Mouse (Mus musculus): Measurements from ENCODE around the gene Spint2. TPM values are rescaled to one million over a fixed set of nuclear protein-coding genes. Genes with fewer than 3 reads are reported as not detected.
A peak's percentile ranks its signal among the peaks of the same experiment; 100 is the strongest.
"Not testable (repeated sequence)": the region's sequence is repeated elsewhere in the genome, so short reads cannot be mapped to it uniquely, and the experiment has no call there.

Spint2 gene
- polyA plus RNA-seq, 1 experiment from 2014 or later = 522 TPM

DNA sequence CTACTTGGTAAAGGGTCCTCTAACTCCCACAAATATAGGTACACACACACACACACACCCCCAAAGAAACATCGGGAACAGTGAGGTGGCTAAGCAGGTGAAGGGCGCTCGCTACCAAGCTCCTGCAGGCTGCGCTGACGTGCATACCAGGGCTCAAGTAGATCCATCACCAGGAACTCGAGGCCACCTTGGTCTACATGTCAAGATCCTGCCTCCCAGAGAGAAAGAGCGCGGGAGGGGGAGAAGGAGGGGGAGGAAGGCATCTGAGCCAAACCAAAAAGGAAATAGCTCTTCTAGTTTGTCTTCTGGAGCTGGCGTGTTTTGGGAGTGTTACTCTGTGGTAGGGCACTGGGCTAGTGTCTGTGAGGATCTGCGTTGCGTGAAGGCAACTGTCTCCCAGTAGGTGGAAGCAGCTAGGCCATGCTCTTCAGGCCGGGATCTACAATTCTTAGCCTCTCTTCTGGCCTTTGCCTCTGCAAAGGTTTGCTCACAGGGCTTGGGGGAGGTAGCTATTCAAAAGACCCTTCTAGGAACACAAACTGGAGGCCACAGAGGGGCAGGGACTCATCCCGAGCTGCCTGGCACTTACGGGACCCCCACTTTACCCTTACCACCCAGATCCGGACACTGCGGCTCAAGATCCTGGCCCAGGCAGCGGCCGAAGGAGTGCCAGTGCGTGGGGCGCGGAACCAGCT lies 34.9 kb downstream of the Spint2 start:
- H3K27ac ChIP-seq (ENCODE audit: low read depth) = no peak overlapping the region
- H3K36me3 ChIP-seq (ENCODE audit: control insufficient read depth, insufficient read depth, low read length) = peaks cover 12% of the 10 kb centered on the region
- peak overlapping the region; percentile 20; the same call in 1 of the 2 replicates for H3K9ac ChIP-seq (ENCODE audit: low read length)
- no peaks in the 10 kb centered on the region for H3K27me3 ChIP-seq (replicated peaks; ENCODE audit: control insufficient read depth, insufficient read depth, low read length)
- DNase-seq (ENCODE audit: low spot score) (no peak), ATAC-seq (replicated peaks; ENCODE audit: low FRiP score, low TSS enrichment, low read depth) (no peak)
- 77% methylated on average over 21 of the region's 21 CpGs for WGBS
- H3K4me1 ChIP-seq (replicated peaks; ENCODE audit: control insufficient read depth, insufficient read depth, low read length) = peaks cover 24% of the 10 kb centered on the region
- peak overlapping the region; percentile 41 for H3K4me3 ChIP-seq (ENCODE audit: low read depth, low read length)
- H3K9me3 ChIP-seq (ENCODE audit: control insufficient read depth, low read length) = no peaks in the 10 kb centered on the region
- peak overlapping the region; percentile 49 for H3K4me2 ChIP-seq (ENCODE audit: low read length)

- ATAC-seq (replicated peaks; ENCODE audit: low FRiP score, low TSS enrichment, low read depth) (no peak), DNase-seq (ENCODE audit: low spot score) (no peak)
- WGBS = 63% methylated on average over 5 of the region's 5 CpGs
- H3K27me3 ChIP-seq (replicated peaks; ENCODE audit: control insufficient read depth, insufficient read depth, low read length) = no peaks in the 10 kb centered on the region
- no peak overlapping the region for H3K9ac ChIP-seq (ENCODE audit: low read length)
- H3K27ac ChIP-seq (ENCODE audit: low read depth) = no peak overlapping the region
- H3K4me1 ChIP-seq (replicated peaks; ENCODE audit: control insufficient read depth, insufficient read depth, low read length) = peaks cover 24% of the 10 kb centered on the region
- no peak overlapping the region for H3K4me3 ChIP-seq (ENCODE audit: low read depth, low read length)
- H3K9me3 ChIP-seq (ENCODE audit: control insufficient read depth, low read length) = no peaks in the 10 kb centered on the region
- H3K36me3 ChIP-seq (ENCODE audit: control insufficient read depth, insufficient read depth, low read length) = peaks cover 12% of the 10 kb centered on the region
- H3K4me2 ChIP-seq (ENCODE audit: low read length) = no peak overlapping the region
Measured at GRCm38 (mm10) chr7:29246015-29246414, 35.7 kb downstream of the Spint2 start.

DNA sequence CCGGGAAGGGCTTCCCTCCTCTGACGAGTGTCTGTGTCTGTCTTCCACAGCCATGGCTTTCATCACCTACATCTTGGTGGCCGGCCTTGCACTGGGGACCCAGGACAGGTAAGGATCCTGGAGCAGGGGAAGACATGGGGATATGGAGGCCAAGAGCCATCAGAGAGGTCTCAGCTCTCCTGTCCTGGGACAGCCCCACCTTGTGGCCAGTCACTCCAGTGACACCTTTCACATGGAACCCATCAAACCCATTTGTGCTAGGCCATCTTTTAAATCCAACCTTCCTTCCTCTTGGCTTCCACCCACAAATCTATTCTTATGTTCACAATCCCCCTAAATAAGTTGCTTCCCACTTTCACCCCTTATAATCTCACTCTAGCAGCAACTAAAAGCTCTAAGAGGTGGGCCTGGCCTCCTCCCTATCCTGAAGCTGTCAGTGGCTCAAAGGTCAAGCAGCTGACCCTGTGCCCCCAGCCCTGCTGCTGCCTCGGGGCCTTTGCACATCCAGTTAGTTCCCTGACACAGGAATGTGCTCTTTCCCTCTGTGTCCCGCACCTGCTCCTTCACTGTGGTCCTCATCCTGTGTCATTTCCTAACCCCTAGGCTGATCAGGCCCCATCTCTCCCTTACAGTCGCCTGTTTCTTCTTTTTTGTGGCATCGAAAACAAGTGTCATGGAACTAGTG lies 36.8 kb downstream of the Spint2 start:
- Histone ChIP-seq H3K9ac (ENCODE audit: low read length) (no peak overlapping the region), H3K27me3 (replicated peaks; ENCODE audit: control insufficient read depth, insufficient read depth, low read length) (no peaks in the 10 kb centered on the region), H3K4me2 (ENCODE audit: low read length) (no peak overlapping the region), H3K4me3 (ENCODE audit: low read depth, low read length) (no peak overlapping the region), H3K4me1 (replicated peaks; ENCODE audit: control insufficient read depth, insufficient read depth, low read length) (peaks cover 24% of the 10 kb centered on the region), H3K9me3 (ENCODE audit: control insufficient read depth, low read length) (no peaks in the 10 kb centered on the region), H3K27ac (ENCODE audit: low read depth) (no peak overlapping the region), H3K36me3 (ENCODE audit: control insufficient read depth, insufficient read depth, low read length) (peaks cover 12% of the 10 kb centered on the region)
- ATAC-seq (replicated peaks; ENCODE audit: low FRiP score, low TSS enrichment, low read depth) (no peak), DNase-seq (ENCODE audit: low spot score) (no peak)
- 77% methylated on average over 7 of the region's 7 CpGs for WGBS

- no peaks in the 10 kb centered on the region for H3K9me3 ChIP-seq (ENCODE audit: control insufficient read depth, low read length)
- H3K4me3 ChIP-seq (ENCODE audit: low read depth, low read length) = peak within 1 kb of the TSS; percentile 58
- 0 out of 2 replicates have a peak, but pooled peaks cover 1% of the 10 kb centered on the region for H3K27me3 ChIP-seq (replicated peaks; ENCODE audit: control insufficient read depth, insufficient read depth, low read length)
- peak within 1 kb of the TSS; percentile 57 for H3K9ac ChIP-seq (ENCODE audit: low read length)
- DNase-seq (ENCODE audit: low spot score) (peak; percentile 98), ATAC-seq (replicated peaks; ENCODE audit: low FRiP score, low TSS enrichment, low read depth) (peak; percentile 94)
- peak within 1 kb of the TSS; percentile 80 for H3K4me2 ChIP-seq (ENCODE audit: low read length)
- under 1% methylated on average over 60 of the region's 60 CpGs for WGBS
- H3K4me1 ChIP-seq (replicated peaks; ENCODE audit: control insufficient read depth, insufficient read depth, low read length) = peaks cover 10% of the 10 kb centered on the region
- H3K36me3 ChIP-seq (ENCODE audit: control insufficient read depth, insufficient read depth, low read length) = no peaks in the 10 kb centered on the region
- peak within 1 kb of the TSS; percentile 91 for H3K27ac ChIP-seq (ENCODE audit: low read depth)
Measured at GRCm38 (mm10) chr7:29238019-29238967, 43.4 kb downstream of the Spint2 start, which contains the start of gene Yif1b. TSS of gene Yif1b (plus strand) at chr7:29238329.

DNA sequence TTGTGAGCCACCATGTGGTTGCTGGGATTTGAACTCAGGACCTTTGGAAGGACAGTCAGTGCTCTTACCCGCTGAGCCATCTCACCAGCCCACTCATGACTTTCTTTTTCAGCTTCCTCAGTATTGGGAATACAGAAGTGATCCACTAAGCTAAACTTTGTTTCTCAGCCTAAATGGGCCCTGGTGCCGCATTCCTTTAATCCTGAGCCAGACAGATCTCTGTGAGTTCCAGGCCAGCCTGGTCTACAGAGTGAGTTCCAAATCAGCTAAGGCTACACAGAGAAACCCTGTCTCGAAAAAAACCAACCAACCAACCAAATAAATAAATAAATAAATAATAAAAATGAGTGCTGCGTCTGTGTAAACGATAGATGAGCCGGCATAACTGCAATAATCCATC lies 44.1 kb downstream of the Spint2 start:
- H3K9me3 ChIP-seq (ENCODE audit: control insufficient read depth, low read length); DNase-seq (ENCODE audit: low spot score); H3K4me1 ChIP-seq (replicated peaks; ENCODE audit: control insufficient read depth, insufficient read depth, low read length); H3K27me3 ChIP-seq (replicated peaks; ENCODE audit: control insufficient read depth, insufficient read depth, low read length); H3K36me3 ChIP-seq (ENCODE audit: control insufficient read depth, insufficient read depth, low read length): not testable (repeated sequence)
- Histone ChIP-seq H3K4me3 (ENCODE audit: low read depth, low read length) (peak overlapping the region; percentile 58), H3K27ac (ENCODE audit: low read depth) (peak overlapping the region; percentile 91), H3K9ac (ENCODE audit: low read length) (peak overlapping the region; percentile 50), H3K4me2 (ENCODE audit: low read length) (peak overlapping the region; percentile 80)
- peak; percentile 22; the same call in 1 of the 2 replicates for ATAC-seq (replicated peaks; ENCODE audit: low FRiP score, low TSS enrichment, low read depth)
- WGBS = 31% methylated on average over 6 of the region's 6 CpGs

- H3K27me3 ChIP-seq (replicated peaks; ENCODE audit: control insufficient read depth, insufficient read depth, low read length) = peaks cover 9% of the 10 kb centered on the region
- no peaks in the 10 kb centered on the region for H3K36me3 ChIP-seq (ENCODE audit: control insufficient read depth, insufficient read depth, low read length)
- H3K27ac ChIP-seq (ENCODE audit: low read depth) = no peak overlapping the region
- peaks cover 10% of the 10 kb centered on the region for H3K4me1 ChIP-seq (replicated peaks; ENCODE audit: control insufficient read depth, insufficient read depth, low read length)
- H3K9me3 ChIP-seq (ENCODE audit: control insufficient read depth, low read length) = no peaks in the 10 kb centered on the region
- ATAC-seq (replicated peaks; ENCODE audit: low FRiP score, low TSS enrichment, low read depth) (no peak), DNase-seq (ENCODE audit: low spot score) (no peak)
- 76% methylated on average over 4 of the region's 4 CpGs for WGBS
- H3K4me3 ChIP-seq (ENCODE audit: low read depth, low read length) = no peak overlapping the region
- H3K9ac ChIP-seq (ENCODE audit: low read length) = no peak overlapping the region
- no peak overlapping the region for H3K4me2 ChIP-seq (ENCODE audit: low read length)
Measured at GRCm38 (mm10) chr7:29236593-29236992, 45.1 kb downstream of the Spint2 start.

DNA sequence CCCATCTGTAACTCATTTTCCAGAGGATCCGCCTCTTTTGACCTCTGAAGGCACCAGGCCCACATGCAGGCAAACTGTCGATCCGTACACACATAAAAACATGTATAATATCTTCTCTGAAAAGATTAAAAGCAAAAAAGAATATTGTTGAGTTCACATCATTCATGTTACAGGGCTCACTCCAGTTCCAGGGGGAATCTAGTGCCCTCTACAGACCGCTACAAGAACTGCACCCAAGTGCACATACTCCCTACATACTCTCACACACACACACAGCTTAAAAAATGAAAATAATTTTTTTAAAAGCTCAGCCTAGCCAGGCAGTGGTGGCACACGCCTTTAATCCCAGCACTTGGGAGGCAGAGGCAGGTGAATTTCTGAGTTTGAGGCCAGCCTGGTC lies 47.1 kb downstream of the Spint2 start:
- Histone ChIP-seq H3K9ac (ENCODE audit: low read length) (no peak overlapping the region), H3K4me2 (ENCODE audit: low read length) (no peak overlapping the region), H3K9me3 (ENCODE audit: control insufficient read depth, low read length) (no peaks in the 10 kb centered on the region), H3K27me3 (replicated peaks; ENCODE audit: control insufficient read depth, insufficient read depth, low read length) (peaks cover 18% of the 10 kb centered on the region), H3K4me3 (ENCODE audit: low read depth, low read length) (no peak overlapping the region), H3K27ac (ENCODE audit: low read depth) (no peak overlapping the region), H3K36me3 (ENCODE audit: control insufficient read depth, insufficient read depth, low read length) (no peaks in the 10 kb centered on the region), H3K4me1 (replicated peaks; ENCODE audit: control insufficient read depth, insufficient read depth, low read length) (peaks cover 10% of the 10 kb centered on the region)
- DNase-seq (ENCODE audit: low spot score) = no peak
- ATAC-seq (replicated peaks; ENCODE audit: low FRiP score, low TSS enrichment, low read depth) = no peak
- WGBS = 77% methylated on average over 5 of the region's 5 CpGs

DNA sequence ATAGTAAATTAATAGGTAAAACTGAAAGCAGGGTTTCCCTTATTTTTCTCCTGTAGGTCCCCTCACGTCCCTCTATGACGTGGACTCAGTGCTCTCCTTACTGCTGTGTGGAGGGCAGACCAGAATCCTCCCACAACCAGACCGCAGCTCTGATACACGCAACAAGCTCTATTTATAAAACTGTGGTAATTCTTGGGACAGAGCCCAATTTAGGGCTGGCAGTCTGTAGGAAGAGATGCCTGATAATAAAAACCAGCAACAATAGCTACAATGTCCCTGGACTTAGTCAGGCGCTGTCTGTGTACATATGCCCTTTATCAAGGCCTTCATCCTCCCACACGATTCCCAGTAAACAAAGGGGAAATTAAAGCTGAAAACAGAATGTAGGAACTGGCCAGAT lies 48.0 kb downstream of the Spint2 start:
- H3K27ac ChIP-seq (ENCODE audit: low read depth) = no peak overlapping the region
- DNase-seq (ENCODE audit: low spot score) = no peak
- no peak overlapping the region for H3K4me2 ChIP-seq (ENCODE audit: low read length)
- H3K36me3 ChIP-seq (ENCODE audit: control insufficient read depth, insufficient read depth, low read length) = no peaks in the 10 kb centered on the region
- no peaks in the 10 kb centered on the region for H3K9me3 ChIP-seq (ENCODE audit: control insufficient read depth, low read length)
- peaks cover 18% of the 10 kb centered on the region for H3K27me3 ChIP-seq (replicated peaks; ENCODE audit: control insufficient read depth, insufficient read depth, low read length)
- peaks cover under 1% of the 10 kb centered on the region; the same call in 1 of the 2 replicates for H3K4me1 ChIP-seq (replicated peaks; ENCODE audit: control insufficient read depth, insufficient read depth, low read length)
- no peak overlapping the region for H3K9ac ChIP-seq (ENCODE audit: low read length)
- H3K4me3 ChIP-seq (ENCODE audit: low read depth, low read length) = no peak overlapping the region
- no peak for ATAC-seq (replicated peaks; ENCODE audit: low FRiP score, low TSS enrichment, low read depth)
- 42% methylated on average over 6 of the region's 6 CpGs for WGBS

All from intestine, embryonic 14.5 days (tissue).